Mouse (Mus musculus) midbrain, embryonic 15.5 days (tissue): ENCODE measurements around the gene Arhgap15. TPM values are rescaled to one million over a fixed set of nuclear protein-coding genes. Genes with fewer than 3 reads are reported as not detected.
A peak's percentile ranks its signal among the peaks of the same experiment; 100 is the strongest.

Experiments
- ATAC-seq: fragments of 200-750 bp; cut with Nextera tagmentation; replicated peaks from 2 replicates; pipeline ENCODE4 v1.8.0; 2017; ENCODE audit warnings: moderate TSS enrichment
- H3K27ac ChIP-seq: fragments of 300-500 bp; sonication (generic); 2 replicates; pipeline ENCODE4 v1.5.1; 2015; ENCODE audit warnings: mild to moderate bottlenecking, inconsistent platforms
- H3K27me3 ChIP-seq: fragments of 300-500 bp; sonication (generic); replicated peaks from 2 replicates; pipeline ENCODE4 v1.6.1; 2015; ENCODE audit warnings: inconsistent platforms
- H3K36me3 ChIP-seq: fragments of 300-500 bp; sonication (generic); replicated peaks from 2 replicates; pipeline ENCODE4 v1.6.1; 2015; ENCODE audit warnings: inconsistent platforms
- H3K4me1 ChIP-seq: fragments of 300-500 bp; sonication (generic); 2 replicates; pipeline ENCODE4 v1.6.1; 2015; ENCODE audit warnings: inconsistent platforms
- H3K4me2 ChIP-seq: fragments of 300-500 bp; sonication (generic); 2 replicates; pipeline ENCODE4 v1.6.1; 2015; ENCODE audit warnings: inconsistent platforms, mild to moderate bottlenecking, moderate library complexity
- H3K4me3 ChIP-seq: fragments of 300-500 bp; sonication (generic); 2 replicates; pipeline ENCODE4 v1.5.1; 2015; ENCODE audit warnings: mild to moderate bottlenecking, inconsistent platforms
- H3K9ac ChIP-seq: fragments of 300-500 bp; sonication (generic); 2 replicates; pipeline ENCODE4 v1.6.1; 2015; ENCODE audit warnings: mild to moderate bottlenecking, inconsistent platforms
- H3K9me3 ChIP-seq: fragments of 300-500 bp; sonication (generic); 2 replicates; pipeline ENCODE4 v1.6.1; 2016; ENCODE audit warnings: inconsistent platforms
- WGBS: fragments of 180-500 bp; shearing (Covaris S2); methylation state at CpG from one replicate; pipeline ENCODE4 v1.1.7; 2015; ENCODE audit warnings: mixed read lengths; 5-methylcytosine and 5-hydroxymethylcytosine counted together
- polyA plus RNA-seq: library from polyadenylated mRNA; unstranded; fragments of >200 nt; fragmentation: Nextera tagmentation; extraction: Ambion mirVana; gene quantifications from 2 replicates; pipeline ENCODE4 v1.2.1, GENCODE M21; 2015

Arhgap15 gene
- polyA plus RNA-seq, 1 experiment from 2014 or later, result 0.79 TPM

DNA sequence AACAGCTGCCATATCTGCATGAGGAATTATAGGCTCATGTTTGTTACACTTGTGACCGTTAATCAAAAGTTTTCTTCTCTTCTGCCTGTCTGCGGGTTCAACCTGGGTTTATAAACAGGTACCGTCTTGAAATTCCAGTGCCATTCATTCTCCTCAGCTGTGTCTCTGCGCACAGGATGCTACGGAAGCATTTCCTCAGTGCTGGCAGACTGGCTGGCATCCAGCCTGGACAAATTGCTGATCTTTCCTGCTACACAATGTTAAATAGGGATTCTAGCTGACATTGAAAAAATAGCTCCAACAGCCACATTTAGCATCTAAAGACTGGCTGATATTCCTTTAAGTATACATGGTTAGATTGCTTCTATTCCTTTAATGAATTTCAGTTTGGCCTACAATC, 93.0 kb downstream of the Arhgap15 start:
- Histone ChIP-seq H3K27me3 (no peaks in the 10 kb centered on the region), H3K4me1 (no peaks in the 10 kb centered on the region), H3K36me3 (no peaks in the 10 kb centered on the region), H3K4me3 (no peak overlapping the region), H3K9ac (no peak overlapping the region), H3K9me3 (no peaks in the 10 kb centered on the region), H3K27ac (no peak overlapping the region), H3K4me2 (no peak overlapping the region)
- ATAC-seq, result no peak
- 83% methylated on average over 5 of the region's 5 CpGs for WGBS

DNA sequence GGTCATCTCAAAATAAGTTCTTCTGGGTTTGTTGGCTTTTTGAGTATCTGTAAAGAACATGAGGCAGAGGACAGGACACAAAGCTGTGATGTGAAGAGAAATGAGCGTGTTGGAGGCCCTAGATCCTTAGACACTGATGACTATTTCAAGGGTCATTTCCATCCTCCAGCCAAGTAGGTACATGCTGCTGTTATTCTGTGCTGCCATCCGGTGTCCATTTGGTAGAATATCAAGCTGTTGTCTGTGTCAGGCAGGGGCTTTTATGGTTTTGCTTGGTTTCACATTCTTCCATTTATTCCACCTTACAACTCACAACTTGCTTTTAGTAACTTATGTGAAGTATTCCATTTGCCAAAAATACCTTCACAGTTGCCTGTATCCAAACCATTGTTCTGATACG, 102.6 kb downstream of the Arhgap15 start:
- Histone ChIP-seq H3K27ac (no peak overlapping the region), H3K36me3 (no peaks in the 10 kb centered on the region), H3K27me3 (no peaks in the 10 kb centered on the region), H3K9ac (no peak overlapping the region), H3K4me2 (no peak overlapping the region), H3K4me3 (no peak overlapping the region), H3K9me3 (no peaks in the 10 kb centered on the region), H3K4me1 (no peaks in the 10 kb centered on the region)
- 69% methylated on average over 3 of the region's 3 CpGs for WGBS
- no peak for ATAC-seq

DNA sequence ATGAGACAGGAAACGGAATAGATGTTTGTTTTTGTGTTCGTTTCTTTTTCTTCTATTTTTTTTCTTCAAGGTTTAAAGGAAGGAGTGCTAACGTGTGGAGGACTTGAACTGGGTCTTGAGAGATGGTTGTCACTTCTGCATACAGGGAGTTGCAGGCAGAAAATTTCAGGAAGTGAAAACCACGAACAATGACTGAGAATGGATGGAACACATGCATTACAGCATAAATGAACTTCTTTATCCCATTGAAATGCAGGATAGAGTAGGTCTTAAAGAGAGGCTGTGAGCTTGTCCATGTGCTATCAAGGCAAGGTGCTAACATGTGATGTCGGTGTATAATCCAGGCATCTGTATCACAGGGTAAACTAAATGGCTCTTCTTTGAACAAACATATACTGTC, 114.1 kb downstream of the Arhgap15 start:
- Histone ChIP-seq H3K27ac (no peak overlapping the region), H3K36me3 (no peaks in the 10 kb centered on the region), H3K9me3 (no peaks in the 10 kb centered on the region), H3K4me2 (no peak overlapping the region), H3K4me3 (no peak overlapping the region), H3K4me1 (no peaks in the 10 kb centered on the region), H3K9ac (no peak overlapping the region), H3K27me3 (no peaks in the 10 kb centered on the region)
- no peak for ATAC-seq
- 80% methylated on average over 5 of the region's 5 CpGs for WGBS

DNA sequence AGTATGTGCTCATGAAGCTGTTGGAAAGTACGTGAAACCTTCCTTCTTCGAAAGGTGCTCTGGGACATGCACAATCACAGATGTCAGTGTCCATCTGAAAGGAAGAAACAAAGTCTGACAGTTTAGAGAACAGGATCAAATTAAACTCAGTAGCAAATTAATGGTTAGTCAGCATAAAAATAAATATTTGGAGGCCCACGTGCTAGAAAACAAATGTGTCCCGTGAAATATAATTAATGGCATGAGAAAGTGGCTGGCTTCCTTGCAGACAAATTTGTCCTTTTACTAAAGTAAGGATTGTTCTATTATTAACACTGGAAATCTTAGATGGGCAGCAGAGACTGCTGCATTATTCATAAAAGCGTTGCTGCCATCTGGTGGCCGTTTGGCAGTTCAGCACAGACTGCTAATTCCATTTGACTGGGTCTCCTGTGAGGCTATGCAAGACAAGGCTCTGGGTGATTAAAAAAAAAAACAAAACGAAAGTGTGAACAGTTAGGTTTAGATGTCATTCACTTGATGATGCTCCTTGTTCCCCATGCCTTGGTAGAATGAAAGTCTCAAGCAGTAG, 153.9 kb downstream of the Arhgap15 start:
- Histone ChIP-seq H3K27me3 (no peaks in the 10 kb centered on the region), H3K9me3 (no peaks in the 10 kb centered on the region), H3K27ac (no peak overlapping the region), H3K4me3 (no peak overlapping the region), H3K4me1 (no peaks in the 10 kb centered on the region), H3K36me3 (no peaks in the 10 kb centered on the region), H3K9ac (no peak overlapping the region), H3K4me2 (no peak overlapping the region)
- ATAC-seq, result peak; percentile 94
- 23% methylated on average over 7 of the region's 7 CpGs for WGBS

DNA sequence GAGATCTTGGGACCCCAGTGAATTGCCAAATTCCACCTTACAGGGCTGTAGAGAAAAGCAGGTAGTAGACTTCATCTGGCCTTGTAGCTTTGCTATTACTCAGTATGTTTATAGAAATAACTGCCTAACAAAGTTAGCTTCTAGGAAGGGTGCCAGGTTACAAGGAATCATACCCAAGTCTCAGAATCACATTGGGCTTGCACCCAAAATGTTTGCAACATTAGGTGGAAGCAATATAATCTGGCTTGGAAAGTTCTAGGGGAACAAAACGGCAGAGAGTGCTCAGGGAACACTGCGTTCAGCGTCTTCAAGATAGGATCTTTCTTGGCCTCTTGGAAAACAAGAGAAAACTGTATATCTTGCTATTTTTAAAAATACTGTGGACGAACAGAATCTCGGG, 158.9 kb downstream of the Arhgap15 start:
- no peaks in the 10 kb centered on the region for H3K36me3 ChIP-seq
- no peak for ATAC-seq
- no peak overlapping the region for H3K4me3 ChIP-seq
- H3K9me3 ChIP-seq, result no peaks in the 10 kb centered on the region
- H3K9ac ChIP-seq, result no peak overlapping the region
- no peak overlapping the region for H3K27ac ChIP-seq
- no peaks in the 10 kb centered on the region for H3K27me3 ChIP-seq
- 93% methylated on average over 5 of the region's 5 CpGs for WGBS
- no peak overlapping the region for H3K4me2 ChIP-seq
- no peaks in the 10 kb centered on the region for H3K4me1 ChIP-seq

DNA sequence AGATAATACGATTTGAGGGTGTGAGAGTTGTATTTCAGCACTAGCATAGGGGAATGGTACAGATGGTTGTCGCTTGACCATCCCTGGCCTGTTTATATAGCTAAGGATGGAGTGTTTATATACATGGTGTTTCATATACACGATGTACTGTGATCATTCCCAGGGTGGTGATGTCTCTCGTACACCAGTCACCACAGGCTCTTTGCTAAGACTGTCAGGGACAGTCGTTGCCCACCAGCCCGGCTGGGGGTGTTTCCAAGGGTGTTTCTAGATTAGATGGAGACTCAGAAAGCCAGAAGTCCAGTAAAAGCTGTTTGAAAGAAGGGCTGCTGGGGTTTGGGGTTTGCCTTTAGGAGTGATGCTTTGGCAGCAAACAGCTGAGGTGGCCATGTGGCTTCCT, 165.5 kb downstream of the Arhgap15 start:
- Histone ChIP-seq H3K4me2 (no peak overlapping the region), H3K9ac (no peak overlapping the region), H3K27me3 (no peaks in the 10 kb centered on the region), H3K4me1 (no peaks in the 10 kb centered on the region), H3K36me3 (no peaks in the 10 kb centered on the region), H3K27ac (no peak overlapping the region), H3K4me3 (no peak overlapping the region), H3K9me3 (no peaks in the 10 kb centered on the region)
- 93% methylated on average over 6 of the region's 6 CpGs for WGBS
- ATAC-seq, result no peak

DNA sequence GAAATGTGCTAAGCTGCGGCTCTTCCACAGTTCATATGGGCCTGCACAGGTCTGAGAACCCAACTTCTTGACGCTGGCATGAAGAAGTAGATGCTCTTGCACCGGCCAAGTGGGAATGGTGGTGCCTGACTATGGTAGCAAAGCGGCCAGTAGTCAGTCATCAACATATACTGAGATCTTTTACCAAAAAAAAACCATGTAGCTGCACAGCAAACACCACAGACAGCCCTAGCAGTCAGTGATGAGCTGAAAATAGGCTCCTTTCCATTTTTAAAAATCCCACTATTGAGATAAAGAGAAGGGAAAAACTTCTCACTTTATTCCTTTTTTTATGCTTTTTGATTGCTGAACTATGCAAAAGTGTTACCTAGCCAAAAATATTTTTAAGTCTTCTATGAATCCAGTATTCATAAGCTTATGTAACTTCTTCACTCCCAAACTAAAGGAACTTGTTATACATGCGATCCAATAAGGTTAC, 175.3 kb downstream of the Arhgap15 start:
- Histone ChIP-seq H3K9ac (no peak overlapping the region), H3K9me3 (no peaks in the 10 kb centered on the region), H3K4me3 (no peak overlapping the region), H3K27me3 (no peaks in the 10 kb centered on the region), H3K4me2 (no peak overlapping the region), H3K4me1 (no peaks in the 10 kb centered on the region), H3K27ac (no peak overlapping the region), H3K36me3 (no peaks in the 10 kb centered on the region)
- ATAC-seq, result no peak
- WGBS, result 89% methylated on average over 5 of the region's 5 CpGs

DNA sequence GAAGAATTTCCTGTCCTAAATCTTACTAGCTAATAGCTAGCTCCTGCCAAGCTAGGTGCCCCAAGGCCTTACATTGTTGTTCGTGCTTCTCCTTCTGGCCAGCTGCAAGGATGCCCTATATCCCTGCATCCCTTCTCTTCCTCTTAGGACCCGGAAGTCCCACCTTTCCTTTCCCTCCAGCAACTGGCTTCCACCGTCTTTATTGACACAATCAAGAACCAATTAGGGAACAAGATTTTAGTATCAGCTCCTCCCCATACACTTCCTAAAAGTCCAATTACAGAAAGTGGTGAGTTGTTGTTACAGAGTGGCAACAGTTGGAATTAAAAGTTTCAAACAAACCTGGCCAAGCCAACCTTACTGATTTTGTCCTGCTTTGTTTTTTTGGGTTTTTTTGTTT, 183.1 kb downstream of the Arhgap15 start:
- ATAC-seq, result no peak
- Histone ChIP-seq H3K4me2 (no peak overlapping the region), H3K36me3 (no peaks in the 10 kb centered on the region), H3K27me3 (no peaks in the 10 kb centered on the region), H3K9me3 (no peaks in the 10 kb centered on the region), H3K4me3 (no peak overlapping the region), H3K9ac (no peak overlapping the region), H3K4me1 (no peaks in the 10 kb centered on the region), H3K27ac (no peak overlapping the region)
- WGBS, result 91% methylated on average over 3 of the region's 3 CpGs

DNA sequence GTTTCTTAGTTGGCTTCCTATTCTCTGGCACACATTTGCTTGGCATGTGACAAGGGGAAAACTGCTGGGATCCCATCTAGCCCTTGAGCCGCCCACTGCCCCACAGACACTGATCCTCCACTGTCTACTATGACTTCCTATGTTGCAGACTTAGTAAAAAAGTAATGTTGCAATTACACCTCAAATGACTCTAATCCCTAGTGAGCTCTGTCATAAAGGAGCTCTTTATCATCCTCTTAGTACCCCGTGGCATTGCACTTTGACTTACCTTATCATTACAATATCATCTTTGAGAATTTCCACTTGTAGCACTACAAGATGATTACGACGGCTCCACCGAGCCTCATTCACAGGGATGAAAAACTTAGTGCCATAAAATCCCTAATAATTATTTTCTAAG, 190.6 kb downstream of the Arhgap15 start:
- no peaks in the 10 kb centered on the region for H3K27me3 ChIP-seq
- no peak overlapping the region for H3K9ac ChIP-seq
- H3K27ac ChIP-seq, result no peak overlapping the region
- no peak overlapping the region for H3K4me3 ChIP-seq
- whole genome bisulfite sequencing, result 89% methylated on average over 5 of the region's 5 CpGs
- H3K36me3 ChIP-seq, result no peaks in the 10 kb centered on the region
- H3K4me1 ChIP-seq, result no peaks in the 10 kb centered on the region
- H3K9me3 ChIP-seq, result no peaks in the 10 kb centered on the region
- no peak for ATAC-seq
- H3K4me2 ChIP-seq, result no peak overlapping the region

DNA sequence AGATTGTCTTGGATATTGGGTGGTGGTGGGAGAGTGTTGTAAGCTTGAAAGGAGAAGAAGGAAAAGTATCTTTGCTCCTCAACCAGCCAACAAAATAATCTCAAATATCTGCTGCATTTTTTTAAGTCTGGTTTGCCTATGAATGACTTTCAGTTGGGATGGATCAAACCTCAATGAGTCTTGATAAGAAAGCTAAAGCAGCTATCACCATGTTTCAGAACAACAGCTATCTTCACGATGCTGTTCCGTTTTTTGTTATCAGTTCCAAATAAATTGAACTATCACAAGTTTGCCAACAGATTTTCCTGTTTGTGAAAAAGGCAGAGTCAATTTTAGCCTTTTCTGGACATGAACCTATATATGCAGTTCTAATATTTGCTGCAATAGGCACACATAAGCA, 197.1 kb downstream of the Arhgap15 start:
- H3K4me3 ChIP-seq, result no peak overlapping the region
- 93% methylated on average over 2 of the region's 2 CpGs for WGBS

DNA sequence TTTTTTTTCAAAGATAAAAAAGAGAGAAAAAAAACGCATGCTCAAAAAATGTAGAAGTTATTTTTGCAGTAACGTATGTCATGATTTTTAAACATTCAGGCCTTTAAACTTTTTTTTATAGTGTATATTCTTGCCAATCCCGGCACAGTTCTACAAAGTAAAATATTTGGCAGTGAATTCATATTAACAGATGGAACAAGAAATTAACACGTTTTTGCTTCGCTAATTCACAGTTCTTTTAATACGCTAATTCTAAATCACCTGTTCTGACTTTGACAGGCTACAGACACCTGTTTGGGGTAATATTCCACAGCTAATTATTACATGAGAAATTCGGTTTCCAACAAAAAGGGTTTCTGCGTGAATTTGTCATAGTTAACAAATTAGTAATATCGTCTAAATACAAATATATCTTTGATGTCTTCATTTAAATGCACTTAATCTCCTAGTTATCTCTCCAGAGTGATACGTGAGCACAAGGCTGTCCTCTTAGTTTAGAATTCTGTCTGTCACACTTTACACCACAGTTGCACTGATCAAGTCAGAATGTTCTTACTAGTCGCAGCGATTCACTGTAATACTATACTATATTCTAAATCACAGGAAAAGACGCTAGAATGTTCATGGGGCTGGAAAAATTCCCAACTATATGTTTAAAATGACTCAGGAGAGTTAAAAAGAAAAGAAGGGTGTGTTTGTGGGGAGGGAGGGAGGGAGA, 201.3 kb downstream of the Arhgap15 start:
- no peaks in the 10 kb centered on the region for H3K9me3 ChIP-seq
- ATAC-seq, result no peak
- no peak overlapping the region for H3K4me3 ChIP-seq
- H3K27me3 ChIP-seq, result no peaks in the 10 kb centered on the region
- 87% methylated on average over 13 of the region's 13 CpGs for WGBS
- no peak overlapping the region for H3K27ac ChIP-seq
- H3K9ac ChIP-seq, result no peak overlapping the region
- no peak overlapping the region for H3K4me2 ChIP-seq
- no peaks in the 10 kb centered on the region for H3K4me1 ChIP-seq
- no peaks in the 10 kb centered on the region for H3K36me3 ChIP-seq

More for the DNA sequence above, 197.1 kb downstream of the Arhgap15 start:
- ATAC-seq, result no peak
- no peaks in the 10 kb centered on the region for H3K27me3 ChIP-seq
- no peak overlapping the region for H3K9ac ChIP-seq
- no peaks in the 10 kb centered on the region for H3K36me3 ChIP-seq
- H3K4me1 ChIP-seq, result no peaks in the 10 kb centered on the region
- no peak overlapping the region for H3K27ac ChIP-seq
- no peaks in the 10 kb centered on the region for H3K9me3 ChIP-seq
- H3K4me2 ChIP-seq, result no peak overlapping the region

DNA sequence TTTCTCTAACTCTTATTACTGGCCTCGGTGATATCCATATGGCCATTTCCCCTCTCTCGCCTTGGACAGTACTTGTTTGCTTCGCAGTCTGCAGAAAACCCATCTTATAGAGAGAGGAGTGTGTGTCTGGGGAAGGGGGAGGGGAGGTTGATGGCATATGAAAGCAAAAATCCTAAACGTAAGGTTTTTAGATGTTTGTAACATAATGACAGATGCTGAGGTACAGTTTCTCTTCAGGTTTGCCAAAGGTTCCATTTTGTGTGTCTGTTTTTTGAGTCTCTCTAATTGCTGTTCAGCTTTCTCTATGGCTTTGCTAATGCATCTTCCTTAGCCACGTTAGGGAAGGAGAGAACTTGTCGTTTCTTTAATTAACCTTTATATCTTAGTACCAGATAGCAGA, 202.1 kb downstream of the Arhgap15 start:
- no peaks in the 10 kb centered on the region for H3K4me1 ChIP-seq
- no peak overlapping the region for H3K27ac ChIP-seq
- no peaks in the 10 kb centered on the region for H3K27me3 ChIP-seq
- no peak overlapping the region for H3K4me2 ChIP-seq
- no peaks in the 10 kb centered on the region for H3K36me3 ChIP-seq
- no peaks in the 10 kb centered on the region for H3K9me3 ChIP-seq
- 77% methylated on average over 6 of the region's 6 CpGs for WGBS
- ATAC-seq, result no peak
- no peak overlapping the region for H3K4me3 ChIP-seq
- no peak overlapping the region for H3K9ac ChIP-seq

DNA sequence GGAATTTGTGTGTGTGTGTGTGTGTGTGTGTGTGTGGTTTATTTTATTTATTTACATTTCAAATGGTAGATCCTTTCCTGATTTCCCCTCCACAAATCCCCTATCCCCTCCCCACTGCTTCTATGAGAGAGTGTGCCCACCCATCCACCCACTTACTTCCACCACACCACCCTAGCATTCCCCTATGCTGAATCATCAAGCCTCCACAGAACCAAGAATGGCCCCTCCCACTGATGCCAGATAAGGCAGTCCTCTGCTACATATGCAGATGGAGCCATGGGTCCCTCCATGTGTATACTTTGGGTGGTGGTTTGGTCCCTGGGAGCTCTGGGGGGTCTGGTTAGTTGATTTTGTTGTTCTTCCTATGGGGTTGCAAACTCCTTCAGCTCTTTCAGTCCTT, 210.6 kb downstream of the Arhgap15 start:
- H3K4me3 ChIP-seq, result no peak overlapping the region
- no peak for ATAC-seq
- no peak overlapping the region for H3K9ac ChIP-seq
- H3K27ac ChIP-seq, result no peak overlapping the region
- no peaks in the 10 kb centered on the region for H3K27me3 ChIP-seq
- H3K36me3 ChIP-seq, result no peaks in the 10 kb centered on the region
- H3K4me1 ChIP-seq, result no peaks in the 10 kb centered on the region
- no peak overlapping the region for H3K4me2 ChIP-seq
- no peaks in the 10 kb centered on the region for H3K9me3 ChIP-seq
